Mouse (Mus musculus) thymus, adult 2 months (tissue): Measurements from ENCODE around the gene Elavl3.

Source experiments
- CTCF ChIP-seq: fragments of 200-500 bp; IDR thresholded peaks from 2 replicates; pipeline ENCODE4 v1.5.1; 2012; ENCODE audit warnings: mild to moderate bottlenecking, control low read depth, low read length, moderate library complexity, borderline replicate concordance; ENCODE audit not compliant: control insufficient read depth, poor library complexity, insufficient read depth; ENCODE audit errors: extremely low read depth
- POLR2A ChIP-seq: fragments of 200-500 bp; IDR thresholded peaks from 2 replicates; pipeline ENCODE4 v1.6.1; 2012; ENCODE audit warnings: mild to moderate bottlenecking, low read length, control low read depth, moderate library complexity; ENCODE audit not compliant: control insufficient read depth, poor library complexity, insufficient read depth; ENCODE audit errors: extremely low read depth

- no peak for TF ChIP-seq CTCF
- no peak for TF ChIP-seq POLR2A
Measured at GRCm38 (mm10) chr9:21976626-21977175, 75.1 kb downstream of the Elavl3 start.
